Mouse (Mus musculus) adipose tissue, adult 10 weeks (tissue): Measurements from ENCODE around the gene Gm16430. TPM values are rescaled to one million over a fixed set of nuclear protein-coding genes. Genes with fewer than 3 reads are reported as not detected.

ENCODE experiments used
- polyA plus RNA-seq: library from polyadenylated mRNA; stranded (reverse); fragments of 350-450 nt; fragmentation: Illumina TruSeq; extraction: RNeasy Lipid Tissue Mini Kit (QIAGEN cat#74804); gene quantifications from one replicate; pipeline ENCODE4 v1.2.3, GENCODE M21; 2014; ENCODE audit warnings: low read depth, low replicate concordance

Gene Gm16430
- 0.83 TPM for polyA plus RNA-seq

GRCm38 (mm10) chrX:54621911-54622310, at the start of gene Gm16430:
Gene Gm16430 (plus strand): TSS chrX:54622211.

Other genes with a start within 250 kb of the Gm16430 start
- gene Gm16405, start 91.0 kb upstream of the Gm16430 start, polyA plus RNA-seq, result 0.83 TPM